Mouse (Mus musculus): ENCODE data around the gene Enkd1.

Enkd1 gene

DNA sequence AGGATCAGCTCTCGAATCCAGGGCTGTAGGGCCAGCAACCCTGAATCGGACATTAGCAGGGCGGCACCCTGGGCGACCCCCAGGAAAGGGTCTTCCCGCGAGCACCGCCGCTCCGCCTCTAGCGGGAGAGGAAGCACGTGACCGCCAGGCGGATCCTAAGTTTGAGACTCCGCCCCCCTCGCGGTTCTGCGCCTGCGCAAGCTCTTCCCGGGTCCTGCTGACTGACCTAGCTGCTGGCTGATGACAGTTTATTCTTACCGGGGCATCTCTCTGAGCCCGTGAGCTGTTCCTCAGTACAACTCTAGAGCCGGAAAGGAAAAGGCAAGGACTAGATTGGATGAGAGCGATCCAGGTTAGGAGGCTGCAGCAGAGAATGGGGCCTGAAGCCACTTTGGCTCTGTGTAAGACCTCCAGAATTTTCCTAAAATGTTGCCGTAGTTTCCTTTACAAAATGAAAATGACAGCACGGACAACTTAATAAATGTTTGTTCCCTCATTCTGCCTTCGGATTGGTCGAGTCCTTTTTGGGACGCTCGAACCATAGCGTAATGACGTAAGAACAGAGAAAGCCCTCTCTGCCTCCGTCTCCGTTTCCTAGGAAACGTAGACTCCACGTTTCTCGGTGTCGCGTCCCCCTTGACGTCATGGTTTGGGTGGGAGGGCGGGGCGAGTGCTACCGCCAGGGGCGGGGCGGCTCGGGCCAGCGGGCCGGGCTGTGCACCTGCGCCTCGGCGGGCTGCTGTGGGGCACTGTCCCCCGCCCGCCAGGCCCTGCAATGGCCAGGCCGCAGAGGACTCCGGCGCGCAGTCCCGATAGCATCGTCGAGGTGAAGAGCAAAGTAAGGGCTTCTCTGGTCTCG lies 6.8 kb downstream of the Enkd1 start, which contains the start of the genes Acd and Pard6a:
Gene Acd (minus strand): TSS at position 137 of the 859 bp plus-strand sequence.
Gene Pard6a (plus strand): TSS at position 183 of the 859 bp plus-strand sequence.
- DNase-seq (ENCODE audit: low spot score): peak; percentile 94

- DNase-seq (ENCODE audit: low spot score): peak; percentile 62
These were observed 7.4 kb downstream of the Enkd1 start for GRCm38 (mm10) chr8:105700566-105700965.

DNA sequence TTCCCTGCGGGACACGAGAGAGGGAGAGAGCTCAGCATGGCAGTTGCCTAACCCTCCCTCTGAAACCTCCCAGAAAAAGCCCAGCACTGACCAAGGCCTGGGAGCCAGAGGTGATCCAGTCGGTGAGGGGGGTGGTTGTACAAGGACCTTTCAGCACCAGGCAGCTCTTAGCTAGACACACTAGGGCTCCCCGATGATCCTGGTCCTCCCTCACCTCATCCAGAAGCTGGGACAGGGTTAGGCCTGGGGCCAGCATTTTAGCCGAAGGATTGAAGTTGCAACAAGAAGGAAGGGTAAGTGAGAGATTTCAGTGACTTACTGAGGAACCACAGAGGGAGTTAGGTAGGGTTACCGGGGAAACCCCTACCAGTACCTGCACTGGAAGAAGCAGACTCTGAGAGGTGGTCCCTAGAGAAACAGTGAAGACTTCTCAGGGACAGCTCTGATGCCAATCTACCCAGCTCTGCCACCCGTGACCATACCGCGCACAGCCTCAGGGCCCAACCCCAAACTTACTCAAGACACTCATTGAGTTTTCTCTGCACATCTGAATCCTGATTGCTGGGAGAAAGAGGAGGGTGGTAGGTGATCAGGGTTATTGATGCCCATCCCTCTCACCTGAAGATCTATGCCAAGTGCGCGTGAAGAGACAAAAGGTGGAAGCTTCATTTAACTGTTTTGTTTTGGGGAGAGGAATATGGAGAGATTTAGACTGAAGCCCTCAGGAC lies 8.4 kb downstream of the Enkd1 start:
- no peak for DNase-seq (ENCODE audit: low spot score)

GRCm38 (mm10) chr8:105698734-105699133 lies 9.3 kb downstream of the Enkd1 start:
- no peak for DNase-seq (ENCODE audit: low spot score)

GRCm38 (mm10) chr8:105697196-105697780 lies 10.7 kb downstream of the Enkd1 start:
- DNase-seq (ENCODE audit: low spot score): no peak

DNA sequence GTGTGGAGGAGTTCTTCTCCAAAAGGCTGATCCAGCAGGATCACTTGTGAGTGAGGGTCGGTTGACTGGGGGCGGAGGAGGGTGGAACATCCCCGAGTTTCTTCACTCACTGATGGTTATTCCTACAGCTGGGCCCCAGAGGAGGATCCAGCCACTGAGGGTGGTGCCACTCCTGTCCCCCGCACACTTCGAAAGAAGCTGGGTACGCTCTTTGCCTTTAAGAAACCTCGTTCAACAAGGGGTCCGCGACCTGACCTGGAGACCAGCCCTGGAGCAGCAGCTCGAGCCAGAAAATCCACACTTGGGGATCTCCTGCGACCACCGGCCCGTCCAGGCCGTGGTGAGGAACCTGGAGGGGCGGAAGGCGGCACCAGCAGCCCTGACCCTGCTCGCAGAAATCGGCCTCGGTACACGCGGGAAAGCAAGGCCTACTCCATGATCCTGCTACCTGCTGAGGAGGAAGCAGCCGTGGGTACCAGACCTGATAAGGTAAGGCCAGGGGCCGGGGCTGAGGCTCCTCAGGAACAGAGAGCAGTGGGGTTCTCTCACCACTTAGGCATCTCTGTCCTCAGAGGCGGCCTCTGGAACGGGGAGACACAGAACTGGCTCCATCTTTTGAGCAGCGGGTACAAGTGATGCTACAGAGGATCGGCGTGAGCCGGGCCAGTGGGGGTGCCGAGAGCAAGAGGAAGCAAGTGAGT lies 12.8 kb downstream of the Enkd1 start:
- no peak for DNase-seq (ENCODE audit: low spot score)

DNA sequence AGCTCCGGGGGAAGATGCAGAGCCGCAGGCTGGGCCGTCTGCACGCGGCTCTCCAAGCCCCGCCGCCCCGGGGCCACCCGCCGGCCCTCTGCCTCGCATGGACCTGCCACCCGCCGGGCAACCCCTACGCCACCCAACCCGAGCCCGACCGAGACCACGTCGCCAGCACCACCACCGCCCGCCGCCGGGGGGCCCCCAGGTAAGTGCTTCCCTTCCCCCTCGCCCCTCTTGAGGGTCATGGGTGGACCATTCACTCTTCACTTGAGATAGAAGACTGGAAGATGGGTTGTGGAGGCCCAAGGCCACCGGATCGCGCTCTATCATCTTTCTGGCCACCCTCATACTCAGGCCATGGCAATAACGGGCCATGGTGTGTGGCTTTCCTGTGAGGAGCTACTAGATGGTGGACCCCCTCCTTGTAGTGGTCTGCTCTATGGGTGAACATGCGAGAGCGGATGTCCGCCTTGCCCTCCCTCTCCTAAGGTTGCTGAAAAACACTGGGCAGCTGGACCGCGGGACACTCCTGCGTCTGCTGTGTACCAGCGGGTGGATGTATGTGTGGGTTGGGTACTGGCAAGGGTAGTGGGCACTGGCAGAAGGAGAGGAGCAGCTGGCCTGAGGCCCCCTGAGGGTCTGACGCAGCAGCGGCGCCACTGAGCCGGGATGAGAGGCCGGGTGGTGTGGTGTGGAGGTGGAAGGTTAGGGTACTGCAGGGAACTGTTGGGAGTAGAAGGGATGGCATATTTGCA lies 13.8 kb downstream of the Enkd1 start:
- DNase-seq (ENCODE audit: low spot score): no peak

DNA sequence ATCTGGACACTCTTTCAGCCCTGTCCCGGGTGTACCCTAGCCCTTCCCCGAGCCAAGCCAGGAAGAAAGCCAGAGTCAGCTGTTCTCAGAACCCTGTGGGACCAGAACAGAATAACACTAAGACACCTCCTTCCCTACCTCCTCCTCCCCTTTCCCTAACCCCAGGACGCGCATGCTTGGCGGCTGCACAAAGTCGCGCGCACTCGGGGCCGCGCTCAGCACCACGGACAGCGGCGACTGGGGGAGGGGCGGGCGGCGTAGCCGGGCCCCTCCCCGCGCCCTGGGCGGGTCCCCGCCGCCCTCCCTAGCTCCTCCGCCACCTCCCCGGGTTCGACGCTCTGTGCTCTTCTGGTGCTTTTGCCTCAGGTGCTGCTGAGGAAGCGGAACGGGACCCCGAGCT lies 14.4 kb downstream of the Enkd1 start:
- peak; percentile 30 for DNase-seq (ENCODE audit: low spot score)

DNA sequence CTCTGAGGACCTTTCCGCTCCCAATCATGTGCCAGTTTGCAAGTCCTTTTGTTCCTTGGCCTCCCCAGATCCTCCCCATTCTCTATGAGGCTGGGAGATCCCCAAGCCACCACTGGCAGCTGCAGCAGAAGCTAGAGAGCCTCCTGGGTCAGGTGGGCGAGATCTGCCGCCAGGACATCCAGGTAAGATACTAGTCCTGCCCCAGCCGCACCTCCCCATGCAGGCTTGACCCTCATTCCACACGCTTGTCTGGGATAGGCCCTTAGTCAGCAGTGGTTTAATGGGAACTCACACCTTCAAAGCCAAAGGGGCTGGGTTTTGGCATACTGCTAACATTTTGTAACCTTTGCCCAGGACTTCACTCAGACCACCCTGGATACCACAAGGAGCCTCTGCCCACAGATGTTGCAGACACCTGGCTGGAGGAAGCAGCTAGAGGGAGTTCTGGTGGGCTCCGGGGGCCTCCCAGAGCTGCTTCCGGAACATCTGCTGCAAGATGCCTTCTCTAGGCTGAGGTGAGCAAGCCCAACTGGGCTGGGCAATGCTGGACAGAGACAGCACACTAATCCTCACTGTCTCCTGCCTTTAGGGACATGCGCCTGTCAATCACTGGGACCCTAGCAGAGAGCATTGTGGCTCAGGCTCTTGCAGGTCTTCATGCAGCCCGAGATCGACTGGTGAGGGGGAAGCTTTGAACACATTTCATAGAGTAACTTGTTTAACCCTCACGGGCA lies 15.4 kb downstream of the Enkd1 start:
- no peak for DNase-seq (ENCODE audit: low spot score)

- no peak for DNase-seq (ENCODE audit: low spot score)
These were observed 17.0 kb downstream of the Enkd1 start for GRCm38 (mm10) chr8:105690978-105691377.

DNA sequence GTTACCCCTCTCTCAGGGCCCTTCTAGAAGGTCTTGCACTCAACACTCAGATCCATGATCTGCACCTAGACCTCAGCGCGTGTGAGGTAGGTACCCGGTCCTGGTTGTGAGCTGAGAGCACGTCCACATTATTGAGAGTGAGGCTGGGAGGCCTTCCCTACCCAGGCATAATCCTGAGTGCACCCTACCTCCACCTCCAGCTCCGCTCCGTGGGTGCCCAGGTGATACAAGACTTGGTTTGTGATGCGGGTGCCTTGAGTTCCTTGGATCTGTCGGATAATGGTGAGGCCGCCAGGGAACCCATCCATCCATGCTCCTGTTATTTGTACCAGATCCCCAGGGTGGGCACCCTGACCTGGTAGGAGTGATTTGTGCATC lies 18.0 kb downstream of the Enkd1 start:
- DNase-seq (ENCODE audit: low spot score): no peak

DNA sequence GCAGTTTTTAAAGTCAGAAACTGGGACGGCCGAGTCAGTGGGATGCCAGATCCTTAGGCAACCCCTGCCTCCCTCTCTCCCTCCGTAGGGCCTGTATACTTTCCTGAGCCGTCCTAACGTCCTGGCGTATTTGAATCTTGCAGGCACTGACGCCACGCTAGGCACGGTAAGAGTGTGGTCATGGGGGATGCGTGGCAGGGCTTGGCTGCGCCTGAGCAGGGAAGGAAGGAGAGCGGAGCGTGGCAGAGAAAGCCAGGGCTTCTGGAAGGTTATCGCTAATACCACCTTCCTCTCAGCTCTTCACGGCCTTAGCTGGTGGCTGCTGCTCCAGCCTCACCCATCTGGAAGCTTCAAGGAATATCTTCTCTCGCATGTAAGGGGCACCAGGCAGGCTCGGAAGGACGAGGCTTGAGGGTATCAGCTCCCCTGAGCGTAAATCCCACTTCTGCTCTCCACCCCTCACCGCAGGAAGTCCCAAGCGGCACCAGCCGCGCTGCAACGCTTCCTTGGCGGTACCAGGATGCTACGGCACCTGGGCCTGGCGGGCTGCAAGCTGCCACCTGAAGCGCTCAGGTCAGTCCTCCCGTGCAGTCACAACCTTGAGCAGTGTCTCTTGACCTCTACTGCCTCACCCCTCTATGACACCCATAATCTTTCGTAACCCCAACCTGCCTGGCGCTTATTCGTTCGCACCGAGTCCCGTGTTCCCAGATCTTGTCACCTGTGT lies 18.6 kb downstream of the Enkd1 start:
- DNase-seq (ENCODE audit: low spot score): no peak

DNA sequence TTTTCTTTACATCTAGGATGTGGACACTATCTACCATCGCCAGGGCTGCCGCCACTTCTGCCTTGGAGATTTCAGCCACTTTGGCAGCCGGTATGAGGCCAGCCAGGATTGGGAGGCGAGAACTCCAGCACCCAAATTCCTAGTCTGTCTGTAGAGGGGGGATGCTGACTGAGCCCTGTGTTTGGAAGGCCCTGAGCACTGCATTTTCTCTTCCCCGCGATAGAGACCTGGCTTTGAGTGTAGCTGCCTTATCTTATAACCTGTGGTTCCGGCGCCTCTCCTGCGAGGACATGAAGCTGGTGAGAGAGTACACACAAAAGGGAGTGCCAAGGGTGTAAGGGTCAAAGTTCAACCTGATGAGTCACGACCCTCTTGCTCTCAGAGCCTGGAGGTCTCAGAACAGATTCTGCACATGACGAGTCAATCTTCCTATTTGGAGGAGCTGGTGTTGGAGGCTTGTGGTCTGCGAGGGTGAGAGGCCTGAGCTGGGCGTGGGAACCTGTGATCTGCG lies 19.7 kb downstream of the Enkd1 start:
- no peak for DNase-seq (ENCODE audit: low spot score)

DNA sequence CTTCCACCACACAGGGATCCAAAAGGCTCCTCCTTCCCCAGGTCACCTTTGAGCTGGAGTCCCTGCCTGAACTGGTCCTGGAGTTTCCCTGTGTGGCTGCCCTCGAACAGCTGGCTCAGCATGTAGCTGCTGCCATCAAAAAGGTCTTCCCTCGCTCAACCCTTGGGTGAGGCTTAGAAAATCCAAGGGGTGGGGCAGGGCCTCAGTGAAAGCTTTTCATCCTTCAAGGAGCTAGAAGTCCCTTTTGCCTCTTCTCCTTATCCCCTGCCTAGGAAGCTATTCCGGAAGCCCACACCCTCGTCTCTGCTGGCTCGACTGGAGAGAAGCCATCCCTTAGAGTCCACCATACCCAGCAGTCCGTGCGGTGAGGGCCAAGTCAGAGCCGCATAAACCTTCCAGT lies 20.5 kb downstream of the Enkd1 start:
- no peak for DNase-seq (ENCODE audit: low spot score)

DNA sequence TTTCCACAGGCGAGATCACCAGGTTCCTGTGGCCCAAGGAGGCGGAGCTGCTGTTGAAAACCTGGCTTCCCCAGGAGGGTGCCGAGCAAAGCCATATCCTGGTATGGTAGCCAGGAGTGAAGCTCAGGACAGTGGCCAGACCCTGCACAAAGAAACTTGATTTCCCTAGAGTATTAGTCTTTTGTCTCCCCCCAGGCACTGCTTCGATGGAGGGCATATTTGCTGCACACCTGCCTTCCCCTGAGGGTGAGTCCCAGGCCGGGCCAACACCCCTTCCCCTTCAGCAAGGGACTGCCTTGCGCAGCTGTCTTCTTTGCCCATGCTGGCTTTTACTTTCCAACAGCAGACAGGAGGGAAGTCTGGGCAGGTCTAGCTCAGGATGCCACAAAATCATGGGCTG lies 21.5 kb downstream of the Enkd1 start:
- no peak for DNase-seq (ENCODE audit: low spot score)

- DNase-seq (ENCODE audit: low spot score): peak; percentile 71
These were observed 22.2 kb downstream of the Enkd1 start, which contains the start of gene Carmil2 for GRCm38 (mm10) chr8:105685796-105686308. Carmil2 (plus strand) TSS chr8:105686274.

DNA sequence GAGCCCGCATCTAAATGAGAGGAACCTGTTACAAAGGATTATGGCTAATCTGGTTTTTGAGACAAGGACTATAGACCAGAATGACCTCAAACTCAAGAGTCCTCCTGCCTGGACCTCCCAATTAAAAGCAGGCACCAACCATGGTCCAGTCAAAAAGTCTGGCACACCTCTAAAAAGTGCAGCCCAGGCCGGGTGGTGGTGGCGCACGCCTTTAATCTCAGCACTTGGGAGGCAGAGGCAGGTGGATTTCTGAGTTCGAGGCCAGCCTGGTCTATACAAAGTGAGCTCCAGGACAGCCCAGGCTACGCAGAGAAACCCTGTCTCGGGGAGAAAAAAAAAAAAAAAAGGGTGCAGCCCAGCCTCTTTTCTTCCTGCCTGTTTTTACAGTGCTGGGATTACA lies 22.7 kb downstream of the Enkd1 start:
- no peak for DNase-seq (ENCODE audit: low spot score)

DNA sequence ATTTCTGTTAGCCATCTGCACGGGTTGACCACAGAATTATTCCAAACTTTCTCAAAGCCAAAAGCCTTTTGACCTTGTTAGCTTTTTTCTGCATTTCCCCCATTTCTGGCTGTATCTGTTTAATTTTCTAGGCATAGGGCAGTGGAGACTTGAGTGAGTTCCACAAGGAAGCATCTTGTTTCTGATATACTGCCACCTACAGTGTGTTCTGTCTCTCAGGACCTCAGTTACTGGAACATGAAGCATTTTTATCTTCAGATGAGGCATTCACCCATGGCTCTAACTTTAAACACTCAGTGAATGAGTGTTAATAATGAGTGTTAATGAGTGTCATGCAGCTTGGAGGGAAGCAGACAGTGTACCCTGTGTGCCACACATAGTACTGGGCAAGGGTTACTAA lies 30.1 kb downstream of the Enkd1 start:
- no peak for DNase-seq (ENCODE audit: low spot score)

- DNase-seq (ENCODE audit: low spot score): peak; percentile 58
These were observed 46.8 kb downstream of the Enkd1 start for GRCm38 (mm10) chr8:105661167-105661566.

DNA sequence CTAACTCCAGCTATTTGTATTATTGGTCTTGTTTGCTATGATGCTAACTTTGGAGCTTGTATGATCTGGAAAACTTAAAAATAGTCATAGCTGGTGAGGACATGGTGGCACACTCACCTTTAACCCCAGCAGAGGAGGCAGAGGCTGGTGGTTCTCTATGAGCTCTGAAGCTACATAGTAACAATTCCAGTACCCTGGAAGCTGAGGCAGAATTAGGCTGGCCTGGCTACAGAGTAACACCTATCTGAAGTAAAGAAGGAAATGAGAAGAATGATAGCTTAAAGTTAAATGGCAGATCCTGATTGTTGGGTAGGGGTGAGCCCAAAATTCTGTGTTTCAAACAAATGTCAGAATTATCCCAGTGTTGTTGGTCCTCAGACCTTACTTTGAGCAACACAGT lies 50.4 kb downstream of the Enkd1 start:
- no peak for DNase-seq (ENCODE audit: low spot score)
